Mouse (Mus musculus): ENCODE results near the gene Fcgrt.
"Not testable (repeated sequence)": the region's sequence is repeated elsewhere in the genome, so short reads cannot be mapped to it uniquely, and the experiment has no call there.

Fcgrt gene

DNA sequence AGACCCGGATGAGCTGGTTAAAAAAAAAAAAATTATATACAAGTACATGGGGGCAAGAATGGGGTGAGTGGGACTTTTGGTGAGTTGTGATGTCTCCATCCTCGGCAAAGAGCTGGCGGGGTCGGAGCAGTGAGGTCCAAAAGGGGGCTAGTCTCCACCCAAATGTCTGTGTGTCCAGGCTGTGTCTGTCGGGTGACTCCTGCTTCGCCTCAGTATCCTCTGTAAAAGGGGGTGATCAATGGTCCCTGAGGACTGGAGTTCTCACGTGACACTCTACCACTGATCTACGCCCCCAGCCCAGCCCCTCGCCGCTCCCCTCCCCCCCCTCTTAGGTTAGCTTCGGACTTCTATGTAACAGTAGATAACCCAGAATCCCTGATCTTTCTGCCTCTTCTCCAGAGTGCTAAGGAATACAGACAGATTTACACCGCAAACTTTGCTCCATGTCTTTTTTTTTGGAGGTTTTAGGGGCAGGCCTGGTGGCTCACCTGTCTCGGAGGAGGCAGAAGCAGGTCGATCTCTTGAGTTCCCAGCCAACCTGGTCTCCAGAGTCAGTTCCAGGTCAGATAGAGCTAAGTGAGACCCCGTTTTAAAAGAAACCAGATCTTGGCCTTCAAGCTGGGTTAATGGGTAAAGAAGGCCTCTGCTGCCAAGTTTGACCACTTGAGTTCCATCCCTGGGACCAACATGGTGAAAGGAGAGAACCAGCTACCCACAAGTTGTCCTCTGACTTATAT lies 26.3 kb upstream of the Fcgrt start:
- in situ Hi-C loops (cut with MboI, MseI), result no loop called here

DNA sequence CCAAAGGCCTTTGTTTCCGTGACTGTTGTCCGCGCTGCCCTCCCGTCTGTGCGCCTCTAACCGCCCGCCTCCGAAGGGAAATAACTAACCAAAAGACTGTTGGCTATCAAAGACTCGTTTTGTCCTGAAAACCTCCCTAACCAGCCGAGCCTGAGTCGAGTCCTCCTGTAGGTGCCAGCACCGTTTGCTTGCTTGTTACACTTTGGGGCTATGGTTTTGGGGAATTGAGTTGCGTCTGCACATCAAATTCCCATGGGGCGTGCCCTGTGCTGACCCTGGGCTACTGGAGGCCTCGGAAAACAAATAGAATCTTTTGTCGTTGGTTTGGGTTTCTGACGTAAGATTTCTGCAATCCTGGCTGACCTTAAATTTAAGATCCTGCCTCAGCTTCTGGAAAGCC lies 25.7 kb upstream of the Fcgrt start:
- in situ Hi-C loops (cut with MboI, MseI), result no loop called here

DNA sequence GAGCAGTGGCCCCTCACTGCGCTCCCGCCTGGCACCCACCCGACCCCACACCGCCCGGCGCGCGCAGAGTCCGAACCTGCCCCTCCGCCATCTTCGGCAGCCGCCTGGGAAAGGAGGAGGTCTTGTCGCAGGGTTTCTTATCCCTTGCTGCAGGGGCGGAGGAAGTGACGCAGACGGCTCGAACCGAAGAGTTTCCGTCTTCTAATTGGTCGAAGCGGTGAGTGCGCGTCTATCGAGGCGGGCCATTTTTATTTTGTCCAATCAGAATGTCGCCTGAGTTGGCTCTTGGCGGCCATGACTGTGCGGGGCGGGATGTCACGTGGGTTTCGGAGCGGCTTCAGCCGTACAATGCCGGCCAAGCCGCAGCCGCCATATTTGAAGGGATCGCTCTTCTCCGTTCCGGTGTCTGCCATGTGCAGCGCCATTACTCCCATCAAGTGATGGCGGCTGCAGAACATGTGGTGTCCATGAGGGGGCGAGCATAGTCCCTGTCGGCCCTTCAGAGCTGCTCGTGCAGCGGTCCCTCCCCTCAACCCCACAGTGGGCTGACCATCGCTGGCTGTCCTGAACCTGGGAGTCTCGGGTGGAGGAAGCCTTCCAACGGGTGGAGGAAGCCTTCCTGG lies 25.1 kb upstream of the Fcgrt start, which contains the start of gene Rpl13a:
TSS of gene Rpl13a (minus strand) at position 138 of the 623 bp plus-strand sequence.
- in situ Hi-C loops (cut with MboI, MseI), result no loop called here

DNA sequence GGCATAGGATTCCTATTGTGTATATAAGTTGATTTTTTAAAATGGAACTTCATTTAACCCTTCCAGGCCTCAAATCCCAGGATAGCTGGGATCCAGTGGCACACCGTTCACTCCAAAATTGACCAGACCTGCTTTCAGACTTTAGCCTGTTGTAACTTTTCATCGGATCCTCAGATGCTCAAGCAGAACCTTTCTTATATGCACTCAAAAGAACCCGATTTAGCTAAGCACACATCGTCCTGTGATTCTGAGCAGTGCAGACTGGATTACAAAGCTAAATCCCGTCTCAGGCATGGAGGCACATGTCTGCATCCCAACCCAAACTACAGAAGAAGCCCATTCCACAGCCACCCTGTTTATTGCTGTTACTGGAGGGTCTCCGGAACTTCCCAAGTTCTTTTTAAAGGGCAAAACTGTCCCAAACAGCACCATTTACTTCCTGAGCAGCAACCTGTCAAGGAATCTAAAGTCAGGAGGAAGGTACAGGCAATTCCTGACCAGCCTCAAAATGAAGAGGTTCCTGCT lies 24.1 kb upstream of the Fcgrt start:
- in situ Hi-C loops (cut with MboI, MseI), result no loop called here

DNA sequence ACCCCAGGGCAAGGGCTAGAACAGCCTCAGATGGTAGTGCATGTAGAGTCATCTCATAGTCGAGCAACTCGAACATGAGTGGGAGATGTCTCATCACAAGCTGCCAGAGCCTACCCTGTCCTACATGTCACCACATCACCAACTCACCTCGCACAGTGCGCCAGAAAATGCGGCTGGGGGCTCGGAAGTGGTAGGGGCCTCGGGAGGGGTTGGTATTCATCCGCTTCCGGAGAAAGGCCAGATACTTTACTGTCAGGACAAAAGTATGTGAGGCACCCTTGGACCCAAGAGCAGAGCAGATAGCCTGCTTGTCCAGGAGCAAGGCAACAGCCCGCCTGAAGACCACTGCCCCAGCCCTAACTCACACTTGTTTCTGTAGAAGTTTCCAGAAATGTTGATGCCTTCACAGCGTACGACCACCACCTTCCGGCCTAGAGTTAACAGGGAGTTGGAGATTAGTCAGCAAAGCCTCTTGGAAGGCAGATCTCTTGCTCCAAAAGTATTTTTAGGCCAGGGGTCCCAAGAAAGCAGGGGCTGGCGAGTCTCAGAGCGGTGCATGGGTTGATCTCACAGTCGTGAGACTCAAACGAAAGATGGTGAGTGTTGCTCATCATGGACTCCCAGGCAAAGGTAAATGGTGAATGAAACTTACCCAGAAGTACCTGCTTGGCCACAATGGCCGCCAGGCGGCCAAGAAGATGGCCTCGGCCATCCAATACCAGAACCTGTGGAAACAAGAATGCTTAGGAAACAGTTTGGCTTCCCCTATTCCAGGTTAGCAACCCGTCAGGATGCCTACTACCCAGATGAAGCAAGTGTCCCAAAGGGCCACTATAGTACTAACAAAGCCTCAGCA lies 23.4 kb upstream of the Fcgrt start:
- in situ Hi-C loops (cut with MboI, MseI), result no loop called here

DNA sequence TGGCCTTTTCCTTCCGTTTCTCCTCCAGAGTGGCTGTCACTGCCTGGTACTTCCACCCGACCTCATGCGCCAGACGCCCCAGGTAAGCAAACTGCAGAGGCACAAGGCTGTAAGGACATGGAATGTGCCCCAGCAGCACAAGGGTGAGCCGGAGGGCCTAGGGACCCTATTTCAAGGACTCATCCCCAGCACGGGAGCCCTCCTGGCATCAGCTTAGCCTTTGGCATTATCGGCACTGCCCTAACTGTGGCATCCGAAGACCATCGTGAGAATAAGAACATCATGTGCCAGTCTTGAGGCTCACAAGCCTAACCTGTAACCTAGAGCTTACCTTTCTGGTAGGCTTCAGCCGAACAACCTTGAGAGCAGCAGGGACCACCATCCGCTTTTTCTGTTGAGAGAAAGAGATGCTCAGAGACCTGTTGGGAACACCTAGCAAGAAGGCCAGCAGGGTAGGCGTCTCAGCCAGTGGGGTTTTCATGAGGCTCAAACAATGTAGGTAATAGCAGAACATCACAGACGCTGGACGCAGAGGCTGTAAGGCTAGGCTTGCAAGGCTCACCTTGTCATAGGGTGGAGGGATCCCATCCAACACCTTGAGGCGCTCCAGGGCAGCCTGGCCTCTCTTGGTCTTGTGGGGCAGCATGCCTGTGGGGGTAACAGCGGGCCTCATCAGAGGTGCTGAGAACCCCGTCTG lies 22.6 kb upstream of the Fcgrt start:
- in situ Hi-C loops (cut with MboI, MseI), result no loop called here

DNA sequence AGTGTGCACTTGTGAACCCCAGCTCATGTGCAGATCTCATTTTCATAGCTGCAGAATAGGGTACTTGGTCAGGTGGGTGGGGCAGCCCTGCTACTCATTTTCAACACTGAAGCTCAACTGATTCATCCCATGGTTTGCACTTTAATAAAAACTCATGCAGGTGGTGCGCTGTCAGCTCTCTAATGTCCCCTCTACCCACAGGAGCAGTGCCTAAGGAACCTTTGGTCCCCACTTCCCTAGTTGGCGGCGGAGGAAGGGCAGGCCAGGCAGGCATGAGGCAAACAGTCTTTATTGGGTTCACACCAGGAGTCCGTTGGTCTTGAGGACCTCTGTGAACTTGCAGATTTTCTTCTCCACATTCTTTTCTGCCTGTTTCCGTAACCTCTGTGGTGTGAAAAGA lies 22.0 kb upstream of the Fcgrt start:
- in situ Hi-C loops (cut with MboI, MseI), result not testable (repeated sequence)

DNA sequence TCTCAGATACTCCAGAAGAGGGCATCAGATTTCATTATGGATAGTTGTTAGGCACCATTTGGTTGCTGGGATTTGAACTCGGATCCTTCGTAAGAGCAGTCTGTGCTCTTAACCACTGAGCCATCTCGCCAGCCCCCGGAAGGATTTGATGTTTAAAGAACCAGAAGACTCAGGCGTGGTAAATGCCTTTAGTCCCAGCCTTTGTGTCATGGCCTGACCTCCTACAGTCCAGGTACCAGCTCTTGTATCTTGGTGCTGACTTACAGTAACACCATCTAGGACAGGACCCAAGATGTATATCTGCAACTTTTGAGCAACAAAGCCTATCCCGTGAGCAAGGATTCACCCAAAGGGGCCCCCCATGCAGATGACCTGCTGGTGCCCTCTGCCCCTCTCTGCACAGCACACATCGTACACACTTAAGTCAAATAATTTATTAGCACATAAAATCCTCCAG lies 21.5 kb upstream of the Fcgrt start:
- in situ Hi-C loops (cut with MboI, MseI), result no loop called here

DNA sequence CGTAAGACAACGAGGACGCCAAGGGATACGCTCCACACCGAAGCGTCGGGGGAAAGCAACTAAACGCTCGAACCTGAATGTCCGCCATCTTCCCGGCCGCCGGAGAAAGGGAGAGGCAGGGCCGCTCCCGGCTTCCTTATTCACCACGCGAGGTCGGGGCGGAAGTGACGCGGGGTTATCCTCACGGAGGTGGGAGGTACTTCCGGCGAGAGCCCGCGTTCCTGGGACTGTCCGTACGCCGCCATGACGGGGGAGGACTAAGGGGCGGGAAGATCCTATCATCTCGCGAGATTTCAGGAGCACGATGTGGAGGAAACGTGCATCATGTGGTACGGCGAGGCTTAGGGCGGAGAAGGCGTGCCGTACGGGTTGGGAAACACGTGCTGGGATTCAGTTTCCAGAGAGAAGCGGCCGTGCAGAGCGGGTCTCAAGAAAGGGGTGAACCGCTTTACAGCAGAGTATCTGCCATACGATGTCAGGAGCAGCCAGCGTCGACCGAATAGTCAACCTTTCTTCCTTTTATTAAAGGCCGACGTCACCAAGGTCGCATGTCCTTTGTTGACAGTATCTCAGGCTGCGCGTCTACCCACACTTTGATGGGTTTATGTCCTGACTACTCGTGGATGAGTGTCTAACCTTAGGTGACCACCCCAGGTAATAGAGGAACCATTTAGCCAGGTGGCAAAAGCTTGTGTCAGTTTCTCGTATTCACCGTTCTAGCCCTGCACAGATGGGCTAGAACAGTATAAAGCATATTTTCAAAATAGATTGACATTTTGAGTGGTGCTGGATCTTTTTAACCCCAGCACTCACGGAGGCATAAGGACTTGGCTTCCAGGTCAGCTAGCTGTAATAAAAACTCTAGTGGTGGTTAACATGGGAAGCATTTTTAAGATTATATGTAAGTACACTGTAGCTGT lies 20.8 kb upstream of the Fcgrt start, which contains the start of gene Rps11:
TSS of gene Rps11 (minus strand) at position 216 of the 920 bp plus-strand sequence.
- in situ Hi-C loops (cut with MboI, MseI), result loop anchor here in 1 of 2 experiments (5.0 kb wide), 1 partner anchor 272 kb away; no protein-coding TSS in a partner anchor

DNA sequence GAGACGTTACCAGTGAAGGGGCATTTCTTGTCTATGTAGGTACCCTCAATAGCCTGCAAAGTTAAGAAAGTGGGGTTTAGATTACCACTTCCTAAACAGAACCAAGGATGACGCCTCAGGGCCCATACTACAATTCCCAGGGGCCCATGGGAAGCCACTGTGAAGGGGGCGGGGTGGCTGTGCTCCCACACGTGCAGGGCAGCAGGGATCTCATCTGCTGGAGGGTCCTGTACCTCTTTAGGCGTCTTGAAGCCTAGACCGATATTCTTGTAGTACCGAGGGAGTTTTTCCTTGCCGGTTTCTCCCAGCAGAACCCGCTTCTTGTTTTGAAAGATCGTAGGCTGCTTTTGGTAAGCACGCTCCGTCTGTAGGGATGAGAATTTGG lies 19.5 kb upstream of the Fcgrt start:
- in situ Hi-C loops (cut with MboI, MseI), result loop anchor here in 1 of 2 experiments (5.0 kb wide), 1 partner anchor 271 kb away; no protein-coding TSS in a partner anchor

DNA sequence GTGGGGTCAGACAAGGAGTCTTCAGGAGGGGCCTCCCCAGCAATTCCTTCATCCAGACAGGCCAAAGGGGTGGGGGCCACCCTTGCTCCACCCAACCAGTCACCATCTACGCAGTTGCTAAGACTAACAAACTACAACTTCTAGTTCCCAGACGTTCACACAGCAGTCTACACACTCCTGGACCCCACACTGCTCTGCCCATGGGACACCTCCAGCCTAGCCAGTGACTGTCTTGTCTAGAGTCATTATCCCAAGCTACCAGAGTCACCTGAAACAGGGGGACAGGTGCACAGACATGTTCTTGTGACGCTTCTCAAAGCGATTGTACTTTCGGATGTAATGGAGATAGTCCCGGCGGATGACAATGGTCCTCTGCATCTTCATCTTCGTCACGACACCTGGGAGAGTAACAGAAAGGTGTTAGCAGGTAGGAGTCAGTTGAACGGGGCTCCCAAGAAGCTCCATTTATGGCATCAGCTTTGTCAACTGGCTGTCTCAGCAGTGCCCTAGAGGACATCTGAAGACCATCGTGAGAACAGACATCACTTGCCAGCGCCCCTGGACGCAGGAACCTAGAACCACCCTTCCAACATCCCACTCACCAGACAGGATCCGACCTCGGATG lies 19.0 kb upstream of the Fcgrt start:
- in situ Hi-C loops (cut with MboI, MseI), result loop anchor here in 1 of 2 experiments (5.0 kb wide), 1 partner anchor 270 kb away; no protein-coding TSS in a partner anchor

DNA sequence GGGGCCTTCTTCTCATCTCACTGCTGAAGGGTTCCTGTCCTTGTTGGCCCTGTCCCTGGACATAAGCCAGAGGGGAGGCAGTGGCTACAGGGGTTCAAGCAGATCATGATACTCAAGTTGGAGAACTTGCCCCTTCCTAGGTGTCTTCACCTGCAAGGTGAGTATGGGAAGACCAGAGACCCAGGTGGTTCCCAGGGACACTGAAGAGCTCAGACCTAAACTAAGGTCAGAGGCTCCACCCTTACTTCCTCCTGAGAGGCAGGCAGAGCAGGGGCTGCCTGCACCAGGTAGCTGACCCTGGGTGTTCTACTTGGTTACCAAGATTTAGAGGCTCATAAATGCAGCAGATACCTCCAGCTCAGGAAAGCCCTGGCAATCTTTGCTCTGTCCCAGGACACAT lies 18.3 kb upstream of the Fcgrt start:
- in situ Hi-C loops (cut with MboI, MseI), result loop anchor here in 1 of 2 experiments (5.0 kb wide), 1 partner anchor 270 kb away; no protein-coding TSS in a partner anchor

DNA sequence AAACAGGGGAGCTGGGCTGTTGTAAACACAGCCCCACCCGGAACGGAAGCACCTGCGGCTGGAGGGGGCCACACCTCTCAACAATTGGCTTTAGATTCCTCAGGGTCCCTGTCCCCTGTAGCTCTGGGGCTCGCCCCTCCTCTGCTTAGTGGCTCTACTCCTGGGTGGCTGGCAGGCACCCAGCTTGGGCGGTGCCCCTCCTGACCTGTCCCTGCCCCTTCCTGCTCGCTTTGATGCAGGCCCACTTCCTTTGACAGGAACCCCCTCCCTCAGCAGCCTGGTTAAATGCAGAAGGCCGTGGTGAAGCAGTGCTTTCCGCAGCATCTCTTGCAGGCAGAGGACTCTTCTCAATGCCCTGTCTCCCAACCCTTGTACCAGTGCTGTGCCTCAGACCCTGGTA lies 17.8 kb upstream of the Fcgrt start:
- in situ Hi-C loops (cut with MboI, MseI), result loop anchor here in 1 of 2 experiments (5.0 kb wide), 1 partner anchor 269 kb away; no protein-coding TSS in a partner anchor

DNA sequence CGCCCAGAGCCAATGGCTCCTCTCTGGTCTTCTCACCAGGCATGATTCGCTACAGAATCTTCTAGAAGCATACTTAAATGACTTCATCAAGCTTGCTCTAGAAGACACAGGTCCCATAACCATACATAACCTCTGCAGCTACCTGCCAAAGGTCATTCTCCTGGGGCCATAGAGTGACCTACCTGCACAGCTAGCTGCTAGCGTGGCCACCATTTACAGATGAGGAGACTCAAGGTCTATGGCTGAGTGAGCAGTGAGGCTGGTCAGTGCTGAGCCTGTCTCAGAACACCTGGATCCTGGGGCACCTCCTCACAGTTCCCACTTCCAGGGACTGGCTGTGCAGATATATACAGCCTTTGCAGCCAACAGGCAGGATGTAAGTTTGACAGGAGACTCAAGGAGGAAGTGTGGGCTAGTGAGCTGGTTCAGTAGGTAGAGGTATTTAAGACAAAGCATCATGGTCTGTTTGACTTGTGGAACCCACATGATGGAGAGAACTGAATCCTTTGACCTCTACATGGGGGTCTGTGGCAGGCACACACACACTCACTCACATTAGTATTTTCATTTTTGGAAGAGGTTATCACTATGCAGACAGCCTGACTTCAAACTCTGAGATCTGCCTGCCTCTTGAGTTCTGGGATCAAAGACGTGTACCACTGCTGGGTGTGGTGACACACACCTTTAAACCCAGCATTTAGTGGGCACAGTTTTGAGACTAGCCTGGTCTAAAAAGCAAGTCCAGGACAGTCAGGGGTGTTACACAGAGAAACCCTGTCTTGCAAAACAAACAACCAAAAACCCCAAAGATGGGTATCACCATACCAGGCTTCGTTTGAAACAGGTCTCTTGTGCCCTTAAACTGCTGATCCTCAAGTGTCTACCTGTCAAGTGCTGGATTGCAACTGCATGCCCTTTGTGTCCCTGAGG lies 16.4 kb upstream of the Fcgrt start:
- in situ Hi-C loops (cut with MboI, MseI), result loop anchor here in 1 of 2 experiments (5.0 kb wide), 1 partner anchor 268 kb away; no protein-coding TSS in a partner anchor

DNA sequence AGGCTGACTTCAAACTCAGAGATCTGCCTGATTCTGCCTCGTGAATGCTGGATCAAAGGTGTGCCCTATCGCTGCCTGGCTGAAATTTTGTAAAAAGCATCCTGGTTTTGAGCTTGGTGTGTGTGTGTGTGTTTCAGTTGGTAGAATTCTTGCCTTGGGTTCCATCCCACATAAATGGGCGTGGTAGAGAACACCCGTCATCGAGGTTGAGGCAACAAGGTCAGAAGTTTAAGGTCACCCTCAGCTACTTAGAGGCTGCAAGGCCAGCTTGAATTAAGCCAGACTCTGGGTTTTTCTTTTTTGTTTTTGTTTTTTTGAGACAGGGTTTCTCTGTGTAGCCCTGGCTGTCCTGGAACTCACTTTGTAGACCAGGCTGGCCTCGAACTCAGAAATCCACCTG lies 14.7 kb upstream of the Fcgrt start:
- in situ Hi-C loops (cut with MboI, MseI), result no loop called here

DNA sequence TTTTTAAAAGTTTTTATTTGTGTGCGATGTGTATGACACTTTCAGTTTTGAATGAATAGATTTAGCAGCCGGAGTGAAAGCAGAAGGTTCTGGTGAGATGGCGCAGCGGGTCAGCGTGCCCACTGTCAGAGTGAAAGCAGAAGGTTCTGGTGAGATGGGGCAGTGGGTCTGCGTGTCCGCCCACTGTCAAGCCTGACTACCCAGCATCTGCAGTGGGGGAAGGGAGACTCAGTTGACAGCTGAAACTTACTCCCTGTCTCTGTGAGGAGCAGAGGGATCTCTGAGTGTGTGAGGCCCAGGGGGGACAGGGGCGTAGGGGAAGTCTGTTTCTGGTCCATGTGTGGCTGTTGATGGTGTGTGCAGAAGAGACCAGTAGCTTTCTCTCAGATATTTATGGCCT lies 13.9 kb upstream of the Fcgrt start:
- in situ Hi-C loops (cut with MboI, MseI), result no loop called here

DNA sequence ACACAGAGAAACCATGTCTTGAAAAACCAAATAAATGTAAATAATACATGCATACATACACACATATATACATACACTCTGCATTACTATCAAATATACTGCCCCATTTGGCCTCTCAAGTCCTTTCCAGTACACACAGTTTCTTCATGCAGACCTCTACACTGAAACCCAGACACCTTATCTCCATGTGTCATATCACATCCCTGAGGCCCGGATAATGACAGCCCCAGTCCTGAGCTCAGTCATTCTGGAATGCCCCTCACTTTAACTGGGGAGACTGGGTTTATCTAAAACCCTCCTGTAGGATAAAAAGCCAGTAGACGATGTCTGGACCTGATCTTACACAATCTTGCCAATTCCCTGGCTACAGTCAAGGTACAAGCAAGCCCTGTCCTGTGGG lies 9.8 kb upstream of the Fcgrt start:
- in situ Hi-C loops (cut with MboI, MseI), result no loop called here

DNA sequence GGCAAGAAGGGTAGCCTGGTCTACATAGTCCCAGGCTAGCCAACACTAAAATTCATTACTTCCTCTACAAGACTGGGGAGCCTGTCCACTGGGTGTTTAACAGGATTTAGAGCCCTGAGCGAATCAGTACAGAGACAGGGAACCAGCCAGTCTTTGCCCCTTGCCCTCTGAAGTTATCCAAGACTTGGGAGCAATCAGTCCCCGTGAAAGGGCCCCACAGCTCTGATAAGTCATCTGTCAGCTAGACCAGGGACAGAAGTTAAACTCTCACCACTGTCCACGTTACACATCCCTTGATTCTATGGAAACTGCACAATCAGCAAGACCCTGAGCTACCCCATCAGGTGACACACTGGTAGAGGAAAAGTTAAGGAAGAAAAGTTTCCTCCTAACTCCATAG lies 8.9 kb upstream of the Fcgrt start:
- in situ Hi-C loops (cut with MboI, MseI), result no loop called here

All from T-helper 17 cell (primary cell).